Mouse (Mus musculus) forebrain, embryonic 12.5 days (tissue): ENCODE data around the gene Camsap1. TPM values are rescaled to one million over a fixed set of nuclear protein-coding genes. Genes with fewer than 3 reads are reported as not detected.

Experiments
- ATAC-seq: fragments of 200-750 bp; cut with Nextera tagmentation; 2 replicates; pipeline ENCODE4 v1.8.0; 2017; ENCODE audit warnings: moderate TSS enrichment; ENCODE audit not compliant: low FRiP score
- H3K27ac ChIP-seq: fragments of 300-500 bp; sonication (generic); 2 replicates; pipeline ENCODE4 v1.5.1; 2016; ENCODE audit warnings: mild to moderate bottlenecking
- H3K27me3 ChIP-seq: fragments of 300-500 bp; sonication (generic); 2 replicates; pipeline ENCODE4 v1.6.1; 2016; ENCODE audit warnings: mild to moderate bottlenecking
- H3K36me3 ChIP-seq: fragments of 300-500 bp; sonication (generic); replicated peaks from 2 replicates; pipeline ENCODE4 v1.6.1; 2016; ENCODE audit warnings: mild to moderate bottlenecking
- H3K4me1 ChIP-seq: fragments of 300-500 bp; sonication (generic); 2 replicates; pipeline ENCODE4 v1.6.1; 2016
- H3K4me2 ChIP-seq: fragments of 300-500 bp; sonication (generic); 2 replicates; pipeline ENCODE4 v1.6.1; 2016; ENCODE audit warnings: mild to moderate bottlenecking, moderate library complexity
- H3K4me3 ChIP-seq: fragments of 300-500 bp; sonication (generic); replicated peaks from 2 replicates; pipeline ENCODE4 v1.5.1; 2016; ENCODE audit warnings: mild to moderate bottlenecking
- H3K9ac ChIP-seq: fragments of 300-500 bp; sonication (generic); 2 replicates; pipeline ENCODE4 v1.6.1; 2016; ENCODE audit warnings: mild to moderate bottlenecking
- H3K9me3 ChIP-seq: fragments of 300-500 bp; sonication (generic); 2 replicates; pipeline ENCODE4 v1.6.1; 2016
- WGBS: fragments of 180-500 bp; shearing (Covaris S2); methylation state at CpG from one replicate; pipeline ENCODE4 v1.1.7; 2016; 5-methylcytosine and 5-hydroxymethylcytosine counted together
- polyA plus RNA-seq: library from polyadenylated mRNA; unstranded; fragments of >200 nt; fragmentation: Nextera tagmentation; extraction: Ambion mirVana; gene quantifications from 2 replicates; pipeline ENCODE4 v1.2.1, GENCODE M21; 2016

The Camsap1 gene
- polyA plus RNA-seq, 1 experiment from 2014 or later: 71.7 TPM

DNA sequence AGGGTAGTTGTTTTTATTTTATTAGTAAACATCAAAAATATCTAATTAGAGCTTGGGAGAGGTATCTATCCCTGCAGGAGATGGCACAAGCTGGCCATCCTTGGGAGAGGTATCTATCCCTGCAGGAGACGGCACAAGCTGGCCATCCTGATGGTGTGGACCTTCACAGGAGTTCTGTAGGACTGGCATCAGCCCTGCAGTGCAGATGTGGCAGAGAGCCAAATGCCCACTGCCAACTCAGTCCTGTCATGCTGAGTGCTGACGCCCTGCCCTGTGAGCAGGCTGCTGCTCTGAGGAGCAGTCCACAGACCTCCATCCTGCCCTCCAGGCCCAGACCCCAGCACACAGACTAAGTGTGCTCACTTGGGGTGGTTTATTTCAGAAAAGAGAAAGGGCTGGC, 18.9 kb upstream of the Camsap1 start:
- H3K9ac ChIP-seq: no peak overlapping the region
- H3K27ac ChIP-seq: no peak overlapping the region
- H3K4me3 ChIP-seq: no peak overlapping the region
- ATAC-seq: no peak
- no peaks in the 10 kb centered on the region for H3K9me3 ChIP-seq
- H3K27me3 ChIP-seq: no peaks in the 10 kb centered on the region
- no peak overlapping the region for H3K4me2 ChIP-seq
- H3K36me3 ChIP-seq: peaks cover 84% of the 10 kb centered on the region
- 97% methylated on average over 2 of the region's 2 CpGs for WGBS
- no peaks in the 10 kb centered on the region for H3K4me1 ChIP-seq

DNA sequence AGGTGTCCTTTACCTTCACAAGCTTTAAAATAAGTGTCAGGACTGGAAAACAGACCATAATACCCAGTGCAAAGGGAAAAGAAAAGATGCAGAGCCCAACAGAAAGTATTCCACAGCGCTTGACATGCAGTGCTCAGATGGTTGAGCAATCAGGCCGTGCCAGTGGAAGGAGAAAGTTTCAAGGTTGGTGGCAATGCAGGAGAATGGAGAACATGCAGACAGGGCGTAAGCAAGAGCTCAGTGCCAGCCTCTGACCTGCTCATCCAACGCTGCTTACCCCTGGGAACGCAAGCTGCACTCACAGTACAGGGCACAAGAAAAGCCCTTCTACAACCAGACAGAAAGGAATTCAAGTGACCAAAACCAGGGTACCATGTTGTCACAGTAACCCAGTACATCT, 18.1 kb upstream of the Camsap1 start:
- H3K9me3 ChIP-seq: no peaks in the 10 kb centered on the region
- WGBS: 98% methylated on average over 5 of the region's 5 CpGs
- peaks cover 76% of the 10 kb centered on the region for H3K36me3 ChIP-seq
- H3K27me3 ChIP-seq: no peaks in the 10 kb centered on the region
- no peak overlapping the region for H3K4me3 ChIP-seq
- no peaks in the 10 kb centered on the region for H3K4me1 ChIP-seq
- H3K4me2 ChIP-seq: no peak overlapping the region
- H3K27ac ChIP-seq: no peak overlapping the region
- ATAC-seq: no peak
- H3K9ac ChIP-seq: no peak overlapping the region

DNA sequence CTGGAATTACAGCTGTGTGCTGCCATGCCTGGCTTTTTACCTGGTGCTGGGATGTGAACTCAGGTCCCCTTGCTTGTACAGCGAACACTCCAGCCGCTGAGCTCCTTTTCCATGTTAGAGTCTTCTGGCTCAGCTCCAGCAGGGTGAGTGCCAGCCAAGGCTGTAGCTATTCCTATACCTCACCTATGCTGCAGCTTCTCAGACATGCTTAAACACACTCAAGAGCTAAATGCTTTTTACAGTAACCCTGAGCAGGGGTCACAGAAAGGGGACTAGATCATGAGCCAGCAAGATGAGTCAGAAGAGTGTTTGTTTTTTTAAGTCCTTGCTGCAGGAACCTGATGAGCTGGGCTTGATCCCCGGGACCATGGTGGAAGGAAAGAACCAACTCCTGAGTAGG, 14.6 kb upstream of the Camsap1 start:
- H3K36me3 ChIP-seq: peaks cover 50% of the 10 kb centered on the region

DNA sequence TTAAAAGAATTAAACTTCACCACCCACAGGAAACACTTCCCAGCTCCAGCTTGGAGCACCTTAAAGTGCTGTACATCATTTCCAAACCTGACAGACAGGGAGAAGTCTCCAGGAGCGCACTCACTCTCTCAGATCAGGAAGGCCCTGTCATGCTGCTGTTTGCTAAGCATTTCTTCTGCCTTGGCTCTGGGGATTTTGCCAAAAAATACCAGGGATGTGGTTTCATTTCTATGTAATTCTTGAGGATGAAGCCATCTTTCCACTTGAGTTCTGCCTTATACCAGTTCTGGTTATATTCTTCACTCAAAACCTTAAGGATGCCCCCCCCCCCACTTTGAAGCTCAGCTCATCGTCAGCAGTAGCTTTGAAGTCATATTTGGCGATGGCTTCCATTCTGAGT, 11.7 kb upstream of the Camsap1 start:
- WGBS: 88% methylated on average over 3 of the region's 3 CpGs
- no peak for ATAC-seq
- Histone ChIP-seq H3K4me3 (no peak overlapping the region), H3K27ac (no peak overlapping the region), H3K36me3 (peaks cover 27% of the 10 kb centered on the region), H3K27me3 (no peaks in the 10 kb centered on the region), H3K9ac (no peak overlapping the region), H3K4me2 (no peak overlapping the region), H3K9me3 (no peaks in the 10 kb centered on the region), H3K4me1 (no peaks in the 10 kb centered on the region)

More for the DNA sequence above, 14.6 kb upstream of the Camsap1 start:
- Histone ChIP-seq H3K4me3 (no peak overlapping the region), H3K27ac (no peak overlapping the region), H3K9ac (no peak overlapping the region), H3K9me3 (no peaks in the 10 kb centered on the region), H3K27me3 (no peaks in the 10 kb centered on the region), H3K4me2 (no peak overlapping the region), H3K4me1 (no peaks in the 10 kb centered on the region)
- ATAC-seq: no peak
- 93% methylated on average over 3 of the region's 3 CpGs for WGBS

DNA sequence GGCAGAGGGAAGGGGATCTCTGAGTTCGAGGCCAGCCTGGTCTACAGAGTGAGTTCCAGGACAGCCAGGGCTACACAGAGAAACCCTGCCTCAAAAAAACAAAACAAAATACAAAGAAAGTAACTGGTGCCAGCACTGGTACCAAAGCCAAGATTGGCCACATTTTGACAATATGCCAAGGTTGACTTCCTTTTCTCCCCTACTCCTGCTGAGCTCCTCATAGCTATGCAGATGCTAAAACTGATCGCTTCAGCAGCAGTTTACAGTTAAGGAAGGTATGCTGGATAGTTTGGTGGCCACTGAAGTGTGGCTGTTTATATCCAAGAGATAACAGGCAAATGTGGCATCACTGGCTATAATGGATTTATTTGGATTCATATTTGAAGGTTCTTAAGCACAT, 9.2 kb upstream of the Camsap1 start:
- no peaks in the 10 kb centered on the region for H3K4me1 ChIP-seq
- no peak overlapping the region for H3K4me2 ChIP-seq
- peaks cover 3% of the 10 kb centered on the region for H3K36me3 ChIP-seq
- H3K27ac ChIP-seq: no peak overlapping the region
- H3K27me3 ChIP-seq: no peaks in the 10 kb centered on the region
- no peak overlapping the region for H3K9ac ChIP-seq
- no peaks in the 10 kb centered on the region for H3K9me3 ChIP-seq
- H3K4me3 ChIP-seq: no peak overlapping the region
- no peak for ATAC-seq
- WGBS: 86% methylated on average over 2 of the region's 2 CpGs

DNA sequence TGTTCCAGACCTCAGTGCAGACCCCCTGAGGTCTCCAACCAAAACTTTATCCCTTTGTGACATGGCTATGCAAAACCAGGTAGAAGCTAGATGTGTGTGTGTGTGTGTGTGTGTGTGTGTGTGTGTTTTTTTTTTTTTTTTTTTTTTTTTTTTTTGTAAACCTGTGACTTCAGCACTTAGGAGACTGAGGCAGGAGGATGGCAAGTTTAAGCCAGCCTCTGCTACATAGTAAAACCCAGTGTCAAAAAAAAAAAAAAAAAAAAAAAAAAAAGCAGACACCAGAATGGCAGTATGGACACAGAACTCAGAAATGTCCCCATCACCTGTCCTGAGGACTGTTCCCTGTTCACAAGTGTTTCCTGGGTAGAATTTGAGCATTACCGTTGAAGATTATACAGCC, 6.6 kb upstream of the Camsap1 start:
- no peak for ATAC-seq
- no peaks in the 10 kb centered on the region for H3K36me3 ChIP-seq
- peaks cover 4% of the 10 kb centered on the region; the same call in 1 of the 2 replicates for H3K27me3 ChIP-seq
- no peak overlapping the region for H3K27ac ChIP-seq
- 100% methylated on average over 1 of the region's 1 CpGs for WGBS
- H3K9ac ChIP-seq: no peak overlapping the region
- no peaks in the 10 kb centered on the region for H3K9me3 ChIP-seq
- no peaks in the 10 kb centered on the region for H3K4me1 ChIP-seq
- no peak overlapping the region for H3K4me2 ChIP-seq
- no peak overlapping the region for H3K4me3 ChIP-seq

DNA sequence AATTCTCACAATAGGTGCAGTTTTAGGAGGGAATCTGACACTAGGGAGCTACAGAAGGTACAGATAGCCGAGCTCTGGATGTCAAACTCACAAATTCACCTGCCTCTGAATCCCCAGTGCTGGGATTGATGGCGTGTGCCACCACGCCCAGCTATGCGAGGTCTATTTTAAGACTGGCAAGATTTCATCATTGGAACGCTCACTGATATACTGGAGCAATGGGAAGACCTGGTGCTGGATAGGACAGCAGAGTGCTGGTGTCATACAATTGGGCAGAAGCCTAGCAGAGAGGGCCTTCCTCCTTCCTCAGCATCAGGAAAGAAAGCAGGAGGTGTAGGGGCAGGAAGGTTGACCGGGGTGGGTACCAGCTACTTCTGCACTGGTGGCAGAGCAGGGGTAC, 4.7 kb upstream of the Camsap1 start:
- WGBS: 89% methylated on average over 6 of the region's 6 CpGs
- Histone ChIP-seq H3K27ac (no peak overlapping the region), H3K36me3 (no peaks in the 10 kb centered on the region), H3K4me2 (no peak overlapping the region), H3K9ac (no peak overlapping the region), H3K4me3 (no peak overlapping the region), H3K27me3 (peaks cover 5% of the 10 kb centered on the region; the same call in 1 of the 2 replicates), H3K4me1 (peaks cover 8% of the 10 kb centered on the region), H3K9me3 (no peaks in the 10 kb centered on the region)
- ATAC-seq: no peak

DNA sequence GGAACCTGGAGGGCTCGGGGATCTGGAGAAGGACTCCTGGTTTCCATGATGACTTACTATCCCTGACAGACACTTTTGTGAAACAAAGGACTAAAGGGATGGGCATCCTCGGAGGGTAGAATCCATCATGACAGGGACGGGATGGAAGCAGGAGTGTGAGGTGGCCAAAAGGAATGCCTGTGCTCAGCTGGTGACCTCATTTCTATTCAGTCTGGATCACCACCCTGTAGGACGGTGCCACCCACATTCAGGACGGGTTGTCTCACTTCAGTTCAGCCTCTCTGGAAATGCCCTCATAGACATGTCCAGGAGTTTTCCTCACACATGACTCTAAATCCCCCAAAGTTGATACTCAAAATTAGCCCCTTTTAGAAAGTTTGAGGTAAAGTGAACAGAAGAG, 3.5 kb upstream of the Camsap1 start:
- H3K27ac ChIP-seq: no peak overlapping the region
- H3K4me2 ChIP-seq: no peak overlapping the region
- H3K27me3 ChIP-seq: peaks cover 5% of the 10 kb centered on the region; the same call in 1 of the 2 replicates
- H3K4me1 ChIP-seq: peaks cover 12% of the 10 kb centered on the region
- H3K9ac ChIP-seq: no peak overlapping the region
- H3K36me3 ChIP-seq: no peaks in the 10 kb centered on the region
- no peak for ATAC-seq
- no peaks in the 10 kb centered on the region for H3K9me3 ChIP-seq
- WGBS: 67% methylated on average over 5 of the region's 5 CpGs
- no peak overlapping the region for H3K4me3 ChIP-seq

DNA sequence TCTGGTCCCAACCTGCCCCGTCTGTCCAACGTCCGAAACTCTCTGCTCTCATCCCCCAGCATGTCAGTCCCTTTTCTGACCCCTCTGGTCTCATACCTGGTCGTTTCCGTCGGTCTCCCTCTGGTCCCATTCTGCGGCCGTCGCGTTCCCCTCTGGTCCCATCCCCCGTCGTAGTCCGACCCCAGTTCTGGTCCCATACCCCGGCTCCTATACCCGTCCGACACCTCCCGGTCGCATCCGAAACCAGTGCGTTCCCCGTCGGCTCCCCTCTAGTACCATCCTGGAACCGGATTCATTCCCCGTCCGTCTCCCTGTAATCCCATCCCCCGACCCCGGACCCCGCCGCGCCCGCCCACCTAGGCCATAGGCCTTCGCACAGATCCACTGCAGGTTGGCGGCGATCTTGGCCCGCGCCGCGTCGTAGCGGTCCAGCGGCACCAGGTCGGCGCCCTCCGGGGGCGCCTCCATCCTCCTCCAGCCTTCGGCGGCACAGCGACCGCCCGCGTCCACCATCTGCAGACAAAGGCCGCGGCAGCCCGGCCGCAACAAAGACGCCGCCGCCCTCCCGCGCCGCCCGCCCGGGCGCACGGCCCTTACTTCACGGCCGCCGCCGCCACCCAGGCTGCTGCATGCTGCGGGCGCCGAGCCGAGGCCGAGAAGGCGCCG, 523 bp downstream of the Camsap1 start:
- WGBS: under 1% methylated on average over 74 of the region's 76 CpGs
- peaks cover 35% of the 10 kb centered on the region for H3K4me1 ChIP-seq
- peak overlapping the region; percentile 98 for H3K9ac ChIP-seq
- H3K27me3 ChIP-seq: peaks cover 5% of the 10 kb centered on the region; the same call in 1 of the 2 replicates
- H3K9me3 ChIP-seq: no peaks in the 10 kb centered on the region
- H3K4me3 ChIP-seq: peak overlapping the region; percentile 98
- peak overlapping the region; percentile 95 for H3K4me2 ChIP-seq
- ATAC-seq: peak; percentile 36
- 0 out of 2 replicates have a peak, but pooled peaks cover 10% of the 10 kb centered on the region for H3K36me3 ChIP-seq
- peak overlapping the region; percentile 98 for H3K27ac ChIP-seq

DNA sequence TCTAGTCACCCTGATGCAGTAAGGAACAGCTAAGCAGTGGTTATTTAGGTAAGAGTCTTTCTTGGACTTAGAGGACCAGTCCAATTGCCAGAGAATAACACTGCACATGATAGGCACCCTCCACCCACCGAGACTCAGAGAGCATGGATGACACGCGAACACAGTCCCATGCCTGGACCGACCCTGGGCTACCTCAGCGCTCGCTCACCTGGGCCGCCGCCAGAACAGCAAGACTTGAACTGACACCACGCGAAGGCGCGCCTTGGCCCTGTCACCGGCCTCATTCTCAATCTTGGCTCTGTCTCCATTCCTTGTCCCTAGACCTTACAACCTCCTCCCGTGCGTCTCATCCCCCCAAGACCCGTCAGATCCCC, 1.0 kb downstream of the Camsap1 start:
- peaks cover 5% of the 10 kb centered on the region; the same call in 1 of the 2 replicates for H3K27me3 ChIP-seq
- 0 out of 2 replicates have a peak, but pooled peaks cover 11% of the 10 kb centered on the region for H3K36me3 ChIP-seq
- peaks cover 35% of the 10 kb centered on the region for H3K4me1 ChIP-seq
- under 1% methylated on average over 16 of the region's 16 CpGs for WGBS
- no peak for ATAC-seq
- peak overlapping the region; percentile 98 for H3K4me3 ChIP-seq
- peak overlapping the region; percentile 95 for H3K4me2 ChIP-seq
- H3K9ac ChIP-seq: peak overlapping the region; percentile 98
- no peaks in the 10 kb centered on the region for H3K9me3 ChIP-seq
- peak overlapping the region; percentile 98 for H3K27ac ChIP-seq

DNA sequence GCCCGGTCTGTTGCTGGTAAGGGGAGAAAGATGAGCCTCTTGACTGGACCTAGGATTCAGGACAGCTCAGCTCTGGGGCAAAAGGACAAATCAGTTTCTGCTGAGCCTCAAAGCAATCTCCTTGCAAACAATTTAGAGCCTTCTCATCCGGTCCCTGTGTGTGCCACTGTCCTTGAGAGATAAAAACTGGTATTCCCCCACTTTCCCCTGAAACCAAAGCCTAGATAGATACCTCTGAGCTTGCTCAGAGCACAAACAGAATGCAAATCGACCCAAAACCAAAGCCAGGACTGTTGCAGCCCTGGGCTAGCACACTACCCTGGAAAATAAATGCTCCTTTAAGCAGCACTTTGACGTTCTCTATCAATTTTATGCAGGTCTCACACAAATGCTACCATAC, 4.1 kb downstream of the Camsap1 start:
- WGBS: 83% methylated on average over 4 of the region's 4 CpGs
- Histone ChIP-seq H3K36me3 (peaks cover 14% of the 10 kb centered on the region; the same call in 1 of the 2 replicates), H3K9me3 (no peaks in the 10 kb centered on the region), H3K4me2 (no peak overlapping the region), H3K27me3 (no peaks in the 10 kb centered on the region), H3K4me1 (peaks cover 30% of the 10 kb centered on the region), H3K9ac (no peak overlapping the region), H3K4me3 (no peak overlapping the region), H3K27ac (no peak overlapping the region)
- ATAC-seq: no peak

DNA sequence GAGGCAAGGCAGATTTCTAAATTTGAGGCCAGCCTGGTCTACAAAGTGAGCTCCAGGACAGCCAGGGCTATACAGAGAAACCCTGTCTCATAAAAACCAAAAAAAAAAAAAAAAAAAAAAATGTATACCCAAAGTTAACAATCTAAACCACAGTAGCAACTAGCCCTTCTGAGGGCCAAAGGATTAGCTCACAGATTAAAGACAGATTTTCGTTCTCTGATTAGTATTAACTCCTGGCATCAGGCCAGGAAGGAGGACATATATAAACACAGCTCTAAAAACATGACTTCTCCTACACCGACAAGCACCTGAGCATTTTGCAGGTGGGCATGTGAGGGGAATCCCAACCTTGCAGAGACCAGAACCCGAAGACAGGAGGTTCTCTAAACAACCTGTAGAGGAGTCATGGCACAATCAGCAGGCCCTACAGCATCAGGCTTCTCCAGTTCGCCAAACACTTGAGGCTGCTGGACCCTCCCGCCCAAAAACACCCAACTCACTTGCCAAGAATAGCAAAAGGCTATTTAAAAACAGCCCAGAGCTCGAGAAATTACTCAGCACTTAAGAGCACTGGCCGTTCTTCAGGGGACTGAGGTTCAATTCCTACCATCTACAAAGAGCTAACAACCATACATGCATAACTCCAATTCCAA, 5.4 kb downstream of the Camsap1 start:
- ATAC-seq: no peak
- peaks cover 25% of the 10 kb centered on the region; the same call in 1 of the 2 replicates for H3K36me3 ChIP-seq
- no peaks in the 10 kb centered on the region for H3K27me3 ChIP-seq
- no peak overlapping the region for H3K9ac ChIP-seq
- no peak overlapping the region for H3K27ac ChIP-seq
- no peak overlapping the region for H3K4me3 ChIP-seq
- peaks cover 28% of the 10 kb centered on the region for H3K4me1 ChIP-seq
- no peaks in the 10 kb centered on the region for H3K9me3 ChIP-seq
- WGBS: 87% methylated on average over 7 of the region's 7 CpGs
- no peak overlapping the region for H3K4me2 ChIP-seq
